Mouse (Mus musculus): Measurements from ENCODE around the gene Tedc1.
"Not testable (repeated sequence)": the region's sequence is repeated elsewhere in the genome, so short reads cannot be mapped to it uniquely, and the experiment has no call there.

The Tedc1 gene

GRCm38 (mm10) chr12:113154747-113155075 lies 1.5 kb upstream of the Tedc1 start:
- no peak for DNase-seq (ENCODE audit: low spot score)

GRCm38 (mm10) chr12:113155076-113155771 lies 997 bp upstream of the Tedc1 start:
- DNase-seq (ENCODE audit: low spot score): no peak

- no peak for DNase-seq (ENCODE audit: low spot score)
These were observed 314 bp downstream of the Tedc1 start for GRCm38 (mm10) chr12:113156540-113156929.

DNA sequence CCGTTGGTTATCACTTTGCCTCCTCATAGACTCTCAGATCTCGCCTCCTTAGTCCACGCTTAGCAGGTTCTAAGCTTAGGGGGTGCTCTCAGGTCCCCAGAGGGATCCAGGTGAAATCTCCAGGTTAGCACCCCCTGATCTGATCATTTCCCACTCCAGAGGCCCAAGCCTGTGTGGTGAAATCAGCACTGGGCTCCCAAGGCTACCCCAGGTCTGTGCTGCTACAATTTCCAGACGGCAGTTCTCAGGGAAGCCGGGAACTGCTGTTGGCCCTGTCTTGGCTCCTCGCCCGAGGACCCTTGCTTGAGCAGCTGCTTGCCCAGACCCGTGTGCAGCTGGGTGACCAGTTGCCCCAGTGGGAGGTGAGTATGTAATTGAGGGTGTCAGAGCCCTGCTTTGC lies 781 bp downstream of the Tedc1 start:
- no peak for DNase-seq (ENCODE audit: low spot score)

GRCm38 (mm10) chr12:113157521-113157920 lies 1.3 kb downstream of the Tedc1 start:
- no peak for DNase-seq (ENCODE audit: low spot score)

DNA sequence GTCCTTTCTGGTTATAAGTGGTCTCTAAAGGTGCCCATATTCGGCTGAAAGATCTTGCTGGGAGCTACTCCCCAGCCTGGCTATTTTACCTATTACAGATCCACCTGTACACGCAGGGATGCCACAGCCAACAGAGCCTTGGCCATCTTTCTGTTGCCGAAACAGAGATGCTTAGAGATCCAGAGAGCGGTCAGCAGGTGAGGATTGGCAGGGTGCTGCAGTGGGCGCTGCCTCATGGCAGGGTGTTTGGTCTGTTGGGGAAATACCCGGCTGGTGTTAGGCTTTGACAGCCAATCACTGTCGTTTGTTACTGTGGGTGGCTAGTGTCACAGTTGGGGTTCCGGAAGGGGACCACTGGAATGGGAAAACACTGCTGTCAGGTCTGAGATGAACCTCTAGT lies 1.8 kb downstream of the Tedc1 start:
- DNase-seq (ENCODE audit: low spot score): no peak

- no peak for DNase-seq (ENCODE audit: low spot score)
These were observed 7.4 kb downstream of the Tedc1 start for GRCm38 (mm10) chr12:113163561-113164006.

DNA sequence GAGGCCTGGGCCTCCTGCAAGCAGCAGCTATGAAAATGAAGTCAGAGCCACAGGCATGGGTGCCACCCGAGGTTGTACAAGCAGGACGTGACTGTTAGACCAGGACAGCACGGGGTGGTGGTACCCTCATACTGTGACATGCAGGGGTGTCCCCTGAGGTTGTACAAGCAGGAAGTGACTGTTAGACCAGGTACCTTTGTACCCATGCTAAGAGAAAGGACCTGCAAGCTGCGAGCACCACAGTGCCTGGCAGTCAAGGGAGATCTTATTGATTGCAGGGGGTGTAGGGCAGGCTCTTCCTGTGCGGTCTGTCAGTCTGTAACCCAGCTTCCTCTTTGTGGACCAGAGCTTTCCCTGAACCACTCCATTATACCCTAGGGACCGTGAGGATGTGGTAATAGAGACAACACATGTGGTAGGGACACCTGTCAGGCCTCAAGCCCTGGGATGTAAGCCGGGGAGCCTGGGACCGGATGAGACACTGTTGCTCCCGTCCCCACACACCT lies 11.9 kb downstream of the Tedc1 start:
- DNase-seq (ENCODE audit: low spot score): no peak

DNA sequence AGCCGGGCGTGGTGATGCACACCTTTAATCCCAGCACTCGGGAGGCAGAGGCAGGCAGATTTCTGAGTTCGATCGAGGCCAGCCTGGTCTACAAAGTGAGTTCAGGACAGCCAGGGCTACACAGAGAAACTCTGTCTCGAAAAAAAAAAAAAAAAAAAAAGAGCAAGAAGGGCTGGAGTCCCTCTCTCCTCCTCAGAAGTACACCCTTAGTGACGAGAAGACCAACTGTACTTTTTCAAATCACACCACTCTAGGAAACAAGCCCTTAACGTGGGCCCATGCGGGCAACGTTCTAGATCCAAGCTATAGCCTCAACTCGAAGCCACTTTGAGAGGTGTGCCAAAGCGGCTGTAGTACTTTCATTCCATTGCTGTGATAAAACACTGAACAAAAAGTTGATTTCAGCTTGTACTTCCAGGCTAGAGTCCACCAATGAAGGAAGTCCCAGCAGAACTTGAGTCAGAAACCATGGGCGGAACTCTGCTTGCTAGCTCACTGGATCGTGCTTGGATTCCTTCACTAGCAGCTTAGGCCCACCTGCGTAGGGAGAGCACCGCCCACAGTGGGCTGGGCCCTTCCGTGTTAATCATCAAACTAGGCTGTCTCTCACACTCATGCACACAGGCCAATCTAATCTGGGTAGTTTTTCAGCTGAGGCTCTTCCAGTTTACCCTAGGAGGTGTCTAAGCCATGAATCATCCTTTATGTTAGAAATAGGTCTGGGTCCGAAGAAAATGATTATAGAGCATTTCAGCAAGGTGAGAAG lies 20.9 kb downstream of the Tedc1 start:
- DNase-seq (ENCODE audit: low spot score): no peak

GRCm38 (mm10) chr12:113181020-113181419 lies 24.8 kb downstream of the Tedc1 start:
- no peak for DNase-seq (ENCODE audit: low spot score)

DNA sequence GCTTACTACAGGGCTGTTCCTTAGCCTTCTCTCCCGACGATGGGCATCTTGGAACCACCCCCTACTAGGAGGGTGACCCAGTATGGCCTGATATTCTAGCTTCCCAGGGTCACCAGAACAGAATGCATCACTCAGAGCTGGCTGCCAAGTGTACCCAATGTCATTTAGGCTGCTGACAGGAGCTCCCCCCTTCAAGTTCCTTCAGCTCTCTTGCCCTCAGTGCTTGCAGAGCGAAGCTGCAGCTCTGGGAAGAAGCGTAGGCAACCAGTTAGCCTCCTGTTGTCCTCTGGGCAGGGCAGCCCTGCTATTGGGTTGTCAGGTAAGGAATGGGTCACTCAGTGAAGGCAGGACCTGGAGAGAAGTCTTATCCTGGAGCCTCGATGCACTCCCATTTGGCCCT lies 28.7 kb downstream of the Tedc1 start:
- no peak for DNase-seq (ENCODE audit: low spot score)

DNA sequence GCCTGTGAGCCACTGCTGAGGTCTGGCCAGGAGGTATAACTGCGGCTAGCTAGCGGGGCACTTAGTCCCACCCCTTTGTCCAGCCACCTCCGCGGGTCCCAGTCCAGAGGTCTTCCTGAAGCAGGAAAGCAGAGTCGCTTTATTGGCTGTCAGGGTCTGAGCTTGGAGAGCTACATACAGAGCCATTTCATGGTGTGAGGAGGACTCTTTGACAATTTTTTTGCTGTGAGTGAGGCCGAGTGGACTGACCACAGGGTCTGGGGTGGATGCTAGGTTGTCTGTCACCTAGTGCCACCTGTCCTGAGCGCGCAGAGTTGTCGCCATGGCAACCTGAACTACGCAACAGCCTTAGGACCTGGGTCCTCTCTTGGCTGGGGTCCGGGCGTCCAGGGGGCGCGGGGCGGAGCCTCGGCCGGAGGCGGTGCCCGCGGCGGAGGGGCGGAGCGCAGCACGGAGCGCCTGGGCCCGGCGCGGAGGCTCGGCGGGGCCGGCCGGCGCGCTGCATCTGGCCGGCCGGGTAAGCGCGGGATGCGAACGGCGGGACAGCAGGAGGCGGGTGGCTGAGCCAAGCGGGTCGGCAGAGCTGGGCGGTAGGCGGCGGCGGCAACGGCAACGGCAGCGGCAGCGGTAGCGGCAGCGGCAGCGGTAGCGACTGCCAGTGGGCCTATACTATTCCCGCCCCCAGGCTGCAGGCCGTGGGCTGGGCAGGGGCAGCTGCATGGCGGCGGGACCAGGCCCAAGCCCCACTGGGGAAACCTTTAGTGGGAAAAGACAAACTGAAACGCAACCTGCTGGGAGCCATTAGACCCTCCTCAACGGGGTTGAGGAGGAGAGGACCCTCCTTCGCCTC lies 29.4 kb downstream of the Tedc1 start, which contains the start of gene Tmem121:
Gene Tmem121 (plus strand): TSS at position 489 of the 850 bp plus-strand sequence.
- no peak for DNase-seq (ENCODE audit: low spot score)

DNA sequence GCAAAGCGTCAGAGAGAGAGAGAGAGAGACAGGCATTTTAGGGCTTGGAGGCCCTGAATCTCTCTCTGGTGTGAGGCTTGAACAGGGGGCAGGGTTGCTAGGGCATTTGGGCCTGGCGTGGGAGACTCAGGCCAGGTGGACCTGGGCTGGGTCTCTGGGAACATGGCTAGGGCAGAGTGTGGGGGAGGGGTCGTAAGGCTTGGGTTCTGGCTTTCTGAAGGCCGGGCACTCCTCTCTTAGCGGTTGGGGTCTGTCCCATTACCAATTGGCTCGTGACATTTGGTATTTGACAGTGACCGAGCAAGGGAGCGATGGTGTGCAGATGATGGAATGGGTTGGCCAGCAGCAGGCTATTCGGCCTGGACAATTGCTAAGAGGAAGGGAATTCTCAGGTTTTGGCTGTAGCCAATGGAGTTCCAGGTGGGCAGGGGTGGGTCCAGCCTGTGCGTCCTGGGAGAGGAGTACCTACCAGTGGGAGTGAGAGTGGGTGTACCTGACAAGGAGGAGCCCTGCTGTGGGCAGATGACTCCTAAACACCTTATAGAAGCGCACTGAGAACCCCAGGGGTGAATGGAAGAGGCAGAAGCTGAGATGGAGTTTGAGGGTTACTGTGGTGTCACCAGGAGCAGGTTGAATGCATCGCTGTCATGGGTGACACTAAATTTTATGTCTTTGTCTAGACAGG lies 30.2 kb downstream of the Tedc1 start:
- DNase-seq (ENCODE audit: low spot score): no peak

DNA sequence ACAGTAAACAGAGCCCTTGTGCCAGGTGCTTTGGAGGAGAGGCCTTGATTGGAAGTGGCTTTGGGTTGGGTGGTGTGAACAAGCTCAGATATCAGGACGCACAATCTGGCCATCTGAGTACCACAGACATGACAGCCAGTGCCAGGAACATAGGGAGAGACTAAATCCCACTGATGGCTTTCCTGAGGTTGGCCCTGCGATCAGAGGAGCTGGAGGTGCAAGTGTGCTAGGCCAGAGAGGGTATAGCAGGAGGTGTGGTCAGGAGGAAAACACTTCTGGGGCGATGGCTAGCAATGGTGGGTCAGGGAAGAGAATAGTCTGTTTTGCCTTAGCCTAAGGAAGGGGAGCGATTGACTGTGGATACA lies 30.8 kb downstream of the Tedc1 start:
- DNase-seq (ENCODE audit: low spot score): no peak

DNA sequence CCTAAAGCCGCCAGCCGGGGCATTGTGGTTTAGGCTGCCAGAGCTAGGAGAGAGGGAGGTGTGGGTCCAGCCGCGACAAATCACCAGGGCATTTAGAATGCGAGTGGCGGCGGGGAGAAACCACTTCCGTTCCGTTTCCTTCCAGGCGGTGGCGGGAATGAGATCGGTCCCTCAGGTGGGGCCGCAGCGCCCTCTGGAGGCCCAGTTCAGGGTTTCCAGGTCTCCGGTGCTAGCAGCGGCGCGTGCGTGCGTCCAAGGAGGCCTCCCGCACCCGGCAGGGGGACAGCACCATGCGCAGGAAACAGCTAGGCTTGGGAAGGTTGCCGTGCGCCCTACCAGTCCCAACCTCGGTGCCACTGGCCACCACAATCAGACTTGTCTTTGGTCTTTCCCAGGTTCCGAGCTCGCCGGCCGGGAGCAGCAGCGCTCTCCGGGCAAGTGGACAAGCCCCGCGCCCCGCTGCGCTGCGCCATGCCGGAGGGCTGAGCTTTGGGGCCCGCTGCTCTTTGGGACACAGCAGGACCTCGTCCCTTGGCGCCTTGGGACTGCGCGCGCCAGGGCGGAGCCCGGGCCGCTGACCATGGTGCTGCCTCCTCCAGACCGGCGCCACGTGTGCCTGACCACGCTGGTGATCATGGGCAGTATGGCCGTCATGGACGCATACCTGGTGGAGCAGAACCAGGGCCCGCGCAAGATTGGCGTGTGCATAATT lies 31.5 kb downstream of the Tedc1 start:
- no peak for DNase-seq (ENCODE audit: low spot score)

DNA sequence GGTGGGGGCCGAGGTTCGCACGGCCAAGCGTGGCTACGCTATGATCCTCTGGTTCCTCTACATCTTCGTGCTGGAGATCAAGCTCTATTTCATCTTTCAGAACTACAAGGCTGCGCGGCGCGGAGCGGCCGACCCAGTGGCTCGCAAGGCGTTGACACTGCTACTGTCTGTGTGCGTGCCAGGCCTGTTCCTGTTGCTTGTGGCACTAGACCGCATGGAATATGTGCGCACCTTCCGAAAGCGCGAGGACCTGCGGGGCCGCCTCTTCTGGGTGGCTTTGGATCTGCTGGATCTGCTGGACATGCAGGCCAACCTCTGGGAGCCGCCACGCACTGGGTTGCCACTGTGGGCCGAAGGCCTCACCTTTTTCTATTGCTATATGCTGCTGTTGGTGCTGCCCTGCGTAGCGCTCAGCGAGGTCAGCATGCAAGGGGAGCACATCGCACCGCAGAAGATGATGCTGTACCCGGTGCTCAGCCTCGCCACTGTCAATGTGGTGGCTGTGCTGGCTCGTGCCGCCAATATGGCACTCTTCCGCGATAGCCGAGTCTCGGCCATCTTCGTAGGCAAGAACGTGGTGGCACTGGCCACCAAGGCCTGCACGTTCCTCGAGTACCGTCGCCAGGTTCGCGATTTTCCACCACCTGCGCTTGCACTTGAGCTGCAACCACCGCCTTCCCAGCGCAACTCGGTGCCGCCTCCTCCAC lies 32.3 kb downstream of the Tedc1 start:
- no peak for DNase-seq (ENCODE audit: low spot score)

DNA sequence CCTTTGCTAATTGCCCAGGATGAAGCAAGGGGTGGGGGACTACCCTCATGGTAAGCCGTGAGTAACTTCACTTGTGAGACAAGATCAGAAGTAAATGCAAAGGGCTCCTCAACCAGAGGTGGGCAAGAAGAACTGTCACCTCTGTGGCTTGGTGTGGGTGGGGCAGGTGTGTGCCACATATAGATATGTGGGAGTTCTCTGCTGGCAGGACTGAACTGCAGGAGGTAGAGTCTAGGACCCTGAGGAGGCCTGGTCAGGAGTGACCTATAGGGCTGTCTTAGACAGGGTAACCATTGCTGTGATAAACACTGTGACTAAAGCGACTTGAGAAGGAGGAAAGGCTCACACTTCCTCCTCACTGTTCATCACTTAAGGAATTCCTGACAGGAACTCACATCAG lies 37.2 kb downstream of the Tedc1 start:
- DNase-seq (ENCODE audit: low spot score): no peak

DNA sequence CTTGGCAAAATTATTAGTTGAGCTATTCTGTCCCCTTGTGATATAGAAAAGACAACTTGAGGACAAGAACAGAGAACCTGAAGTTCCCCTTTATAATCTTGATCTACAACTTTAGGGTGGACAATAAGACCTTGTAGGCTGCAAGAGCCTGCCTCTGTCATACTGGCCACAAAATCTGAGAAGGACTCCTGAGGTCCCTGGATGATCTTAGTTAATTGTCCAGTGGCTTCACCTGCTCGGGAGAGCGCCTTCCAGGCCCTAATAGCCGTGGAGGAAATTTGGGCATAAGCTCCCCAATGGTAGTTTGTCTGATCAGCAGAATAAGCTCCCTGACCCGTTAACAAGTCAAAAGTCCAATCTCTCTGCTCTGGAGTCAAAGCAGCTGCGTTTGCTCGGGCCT lies 42.9 kb downstream of the Tedc1 start:
- not testable (repeated sequence) for DNase-seq (ENCODE audit: low spot score)

DNA sequence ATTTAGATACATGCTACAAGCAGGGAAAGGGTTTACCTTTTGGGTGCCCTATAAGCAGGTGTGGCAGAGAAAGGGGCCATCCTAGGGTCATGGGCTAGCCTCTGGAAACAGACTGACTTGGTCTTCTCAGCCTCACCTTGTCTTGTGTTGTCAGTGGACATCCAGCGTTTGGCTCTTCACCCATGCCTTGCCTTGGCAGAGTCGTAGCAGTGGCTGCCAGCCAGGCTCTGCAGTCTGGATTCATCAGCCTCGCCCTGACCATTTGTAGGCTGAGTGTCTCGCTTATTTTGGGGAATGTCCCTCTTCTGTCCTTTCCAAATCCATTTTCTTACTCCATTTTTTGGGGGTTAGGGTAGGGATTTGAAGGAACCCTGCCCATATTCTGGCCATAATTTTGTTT lies 45.1 kb downstream of the Tedc1 start:
- DNase-seq (ENCODE audit: low spot score): no peak

- no peak for DNase-seq (ENCODE audit: low spot score)
These were observed 45.8 kb downstream of the Tedc1 start for GRCm38 (mm10) chr12:113202008-113202407.

- no peak for DNase-seq (ENCODE audit: low spot score)
These were observed 47.3 kb downstream of the Tedc1 start for GRCm38 (mm10) chr12:113203522-113203921.

All from urinary bladder, postnatal 10 days (tissue).